Mouse (Mus musculus) kidney, postnatal 25 days (tissue): ENCODE results near the gene Tsc22d4.

ENCODE experiments used
- DNase-seq, 2 experiments: peaks; one replicate each; pipeline ENCODE4 v3.0.0; 2021; ENCODE audit warnings: mixed read lengths in 2 of 2

The Tsc22d4 gene

GRCm38 (mm10) chr5:137800917-137801316 lies 55.4 kb downstream of the Tsc22d4 start:
- no peak for DNase-seq

DNA sequence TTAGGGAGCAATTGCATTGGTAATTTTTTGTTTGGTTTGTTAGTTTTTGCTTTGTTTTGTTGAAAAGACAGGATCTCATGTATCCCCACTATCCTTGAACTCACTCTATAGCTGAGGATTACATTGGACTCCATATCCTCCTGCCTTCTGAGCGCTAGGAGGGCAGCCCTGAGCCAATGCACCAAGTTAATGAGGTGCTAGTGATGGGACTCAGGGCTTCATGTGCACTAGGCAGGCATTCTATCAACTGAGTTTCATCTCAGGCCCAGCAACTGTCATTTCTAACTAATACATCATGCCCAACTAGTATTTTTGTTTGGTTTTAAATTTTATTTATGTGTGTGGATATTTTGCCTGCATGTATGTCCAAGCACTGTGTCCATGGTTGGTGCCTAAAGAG lies 60.6 kb downstream of the Tsc22d4 start:
- no peak for DNase-seq

GRCm38 (mm10) chr5:137808316-137808715 lies 62.8 kb downstream of the Tsc22d4 start:
- DNase-seq: no peak

DNA sequence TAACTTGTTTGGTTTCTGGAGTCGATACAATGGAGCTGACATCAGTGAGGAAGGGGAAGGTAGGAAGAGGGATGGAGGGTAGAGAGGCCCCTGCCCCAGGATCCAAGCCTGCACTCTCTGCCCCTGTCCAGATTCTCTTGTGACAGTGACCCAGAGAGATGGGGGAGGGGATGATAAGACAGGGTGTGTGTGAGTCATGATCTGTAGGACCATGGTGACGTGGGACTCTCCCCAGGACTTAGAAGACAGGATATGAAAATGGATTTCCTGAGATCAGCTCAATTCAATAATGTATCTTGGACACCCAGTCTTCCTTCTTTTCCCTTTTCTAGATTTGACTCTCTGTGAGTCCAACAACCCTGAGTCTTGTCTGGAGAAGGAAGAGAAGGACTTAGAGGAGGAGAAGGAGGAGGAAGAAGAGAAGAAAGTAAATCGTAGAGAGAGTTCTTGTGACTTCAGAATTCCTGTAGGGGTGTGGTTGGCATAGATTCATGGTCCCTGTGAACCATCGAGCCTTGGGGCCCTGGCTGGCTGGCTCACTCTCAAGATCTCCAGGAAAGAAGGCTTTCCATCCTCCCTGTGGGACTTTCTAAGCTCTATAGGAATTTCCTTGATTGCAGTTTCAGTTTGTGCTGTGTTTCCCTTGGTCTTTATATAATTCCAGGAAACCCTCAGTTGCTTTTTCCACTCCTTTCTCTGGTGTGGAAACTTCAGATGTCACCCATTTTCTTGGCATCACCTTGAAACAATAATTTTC lies 72.1 kb downstream of the Tsc22d4 start:
- DNase-seq: no peak
